Mouse (Mus musculus) layer of hippocampus, postnatal 36 days (tissue): ENCODE results near the gene Vti1a. TPM values are rescaled to one million over a fixed set of nuclear protein-coding genes. Genes with fewer than 3 reads are reported as not detected.

Experiments used
- DNase-seq, 2 experiments: peaks; one replicate each; pipeline ENCODE4 v3.0.0; 2022
- total RNA-seq, 2 experiments: library from RNA; stranded (reverse); gene quantifications; 2 replicates each; pipeline ENCODE4 v1.2.3; 2021

The Vti1a gene
- total RNA-seq, 2 experiments from 2014 or later, result 60.1 to 61.2 TPM

DNA sequence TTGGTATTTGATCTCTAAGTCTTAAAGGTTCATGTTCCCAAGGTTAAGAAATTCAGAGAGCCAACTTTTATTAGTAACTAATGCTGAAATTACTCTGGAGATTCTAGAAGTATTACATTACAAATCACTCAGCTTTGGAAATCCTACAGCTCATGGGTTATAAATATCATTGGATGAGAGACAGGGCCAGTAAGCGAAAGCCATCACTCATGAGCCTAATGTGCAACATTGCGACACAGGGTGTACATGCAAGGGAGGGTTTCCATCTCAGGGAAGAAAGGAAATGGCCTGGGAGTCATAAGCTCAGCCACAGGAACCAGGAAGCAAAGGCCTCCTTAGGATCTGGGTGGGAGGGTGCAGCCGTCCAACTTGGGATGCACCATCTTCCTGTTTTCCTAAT is 213.9 kb downstream of the Vti1a start:
- no peak for DNase-seq

DNA sequence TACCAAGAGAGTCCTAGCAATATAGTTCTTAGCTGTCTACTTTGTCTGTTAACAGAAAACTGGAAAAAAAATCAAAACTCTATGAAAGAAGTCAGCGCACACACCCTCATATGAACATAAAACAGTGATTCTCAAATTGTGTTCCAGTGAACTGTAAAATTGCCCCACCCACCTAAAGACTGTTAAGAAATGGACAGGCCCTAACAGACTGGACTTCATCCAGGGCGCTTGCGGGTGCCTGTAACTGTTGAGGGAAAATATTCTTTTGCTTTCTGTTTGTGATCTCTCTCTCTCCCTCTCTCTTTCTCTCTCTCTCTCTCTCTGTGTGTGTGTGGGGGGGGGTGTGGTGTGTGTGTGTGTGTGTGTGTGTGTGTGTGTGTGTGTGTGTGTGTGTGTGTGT is 216.6 kb downstream of the Vti1a start:
- no peak for DNase-seq

DNA sequence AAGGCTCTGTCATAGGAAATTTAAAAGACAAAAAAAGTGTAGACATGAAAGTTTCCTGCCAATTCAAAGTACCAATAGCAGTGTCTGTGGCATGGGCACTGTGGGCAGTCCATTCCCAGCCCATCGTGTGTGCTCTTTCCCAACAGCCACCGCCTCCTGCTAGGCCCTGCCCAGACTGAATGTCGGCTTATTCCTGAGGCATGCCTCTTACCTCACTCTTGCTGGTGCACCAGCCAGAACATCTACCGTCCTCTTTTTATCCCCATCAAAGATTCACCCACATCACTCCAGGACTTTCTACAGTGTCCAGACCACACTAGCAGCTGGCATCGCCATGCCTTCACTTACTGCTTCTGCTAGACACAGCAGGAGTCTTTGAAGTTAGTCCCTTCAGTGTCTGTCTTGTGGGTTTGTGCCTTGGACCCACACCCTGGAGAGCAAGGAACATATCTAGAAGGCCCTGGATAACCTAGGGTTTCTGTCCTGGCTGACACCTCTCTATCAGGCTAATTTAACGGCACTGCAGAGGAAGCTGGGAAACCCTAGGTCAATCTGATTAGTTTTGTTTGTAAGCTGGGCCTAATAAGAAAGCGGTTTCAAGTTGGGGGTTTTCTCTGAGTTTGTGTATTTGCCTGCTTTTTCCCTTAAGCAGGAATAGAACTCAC is 220.3 kb downstream of the Vti1a start:
- DNase-seq, result no peak

DNA sequence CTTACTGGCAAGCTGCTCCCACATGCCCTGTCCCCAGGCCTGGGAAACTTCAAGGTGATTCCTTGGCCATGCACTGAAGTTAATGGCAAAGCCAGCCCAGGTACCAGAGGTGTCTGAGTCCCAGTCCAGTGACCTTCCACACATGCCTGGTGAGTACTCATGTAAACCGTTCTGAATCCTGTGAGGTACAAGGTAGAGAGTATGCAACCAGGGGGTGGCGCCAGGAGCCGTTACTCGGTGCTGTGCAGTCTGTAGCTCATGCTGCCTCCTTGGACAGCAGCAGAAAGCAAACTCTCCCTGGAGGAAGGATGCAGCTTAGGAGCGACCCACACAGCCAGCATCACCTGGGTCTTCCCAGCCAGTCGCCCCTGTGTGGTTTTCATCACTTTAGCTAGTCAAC is 221.6 kb downstream of the Vti1a start:
- no peak for DNase-seq

DNA sequence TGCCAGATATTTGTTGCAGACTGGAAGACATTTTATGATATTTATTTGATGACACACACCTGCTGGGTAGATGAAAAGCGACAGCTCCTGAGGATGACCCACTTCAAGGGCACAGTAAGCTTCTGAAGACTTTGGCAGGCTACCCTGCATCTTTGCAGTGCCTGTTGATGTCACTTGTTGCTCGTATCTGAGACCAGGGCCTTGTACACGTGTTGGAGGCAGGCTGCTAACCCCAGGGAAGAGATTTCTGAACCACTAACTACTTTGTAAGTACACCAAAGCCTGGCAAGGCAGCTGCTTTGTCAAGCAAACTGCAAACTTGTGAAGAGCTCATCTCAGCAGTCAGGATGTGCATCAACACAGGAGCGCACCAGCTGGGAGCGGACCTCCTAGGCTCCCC is 225.5 kb downstream of the Vti1a start:
- DNase-seq, result no peak

DNA sequence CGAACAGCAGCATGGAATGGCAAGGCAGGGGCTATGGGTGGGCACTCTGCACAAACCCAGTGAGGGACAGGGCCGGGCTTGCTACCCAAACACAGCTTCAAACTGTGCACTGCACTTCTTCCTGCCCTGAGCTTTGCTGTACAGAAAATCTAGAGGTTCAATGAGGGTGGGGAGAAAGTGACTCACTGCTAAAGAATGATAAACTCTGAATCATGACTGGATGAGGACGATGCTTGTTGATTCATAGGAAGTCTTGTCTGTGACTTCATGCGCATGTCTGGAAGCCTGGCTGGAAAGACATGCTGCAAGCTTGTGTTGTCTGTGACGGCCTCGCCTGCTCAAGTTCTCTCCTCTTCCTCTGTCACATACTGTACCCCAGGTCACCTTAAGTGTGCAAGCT is 226.4 kb downstream of the Vti1a start:
- DNase-seq, result no peak

DNA sequence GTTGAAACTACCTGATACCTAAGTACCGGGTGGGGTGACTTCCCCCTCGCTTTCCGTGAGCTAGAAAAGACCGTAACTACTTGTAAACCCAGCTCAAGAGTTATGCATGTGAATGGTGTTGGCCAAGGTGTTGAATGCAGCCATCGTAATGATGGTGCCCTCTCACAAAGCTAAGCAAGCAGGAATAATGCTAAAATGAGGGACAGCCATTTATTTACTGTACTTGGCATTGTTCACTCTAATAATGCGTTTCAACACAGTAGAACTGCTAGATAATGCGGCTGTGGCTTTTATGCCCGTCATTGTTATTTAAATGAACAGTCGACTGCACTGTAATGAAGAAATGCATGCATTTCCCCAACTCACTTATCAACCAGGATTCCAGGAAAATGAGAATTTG is 227.1 kb downstream of the Vti1a start:
- DNase-seq, result no peak

DNA sequence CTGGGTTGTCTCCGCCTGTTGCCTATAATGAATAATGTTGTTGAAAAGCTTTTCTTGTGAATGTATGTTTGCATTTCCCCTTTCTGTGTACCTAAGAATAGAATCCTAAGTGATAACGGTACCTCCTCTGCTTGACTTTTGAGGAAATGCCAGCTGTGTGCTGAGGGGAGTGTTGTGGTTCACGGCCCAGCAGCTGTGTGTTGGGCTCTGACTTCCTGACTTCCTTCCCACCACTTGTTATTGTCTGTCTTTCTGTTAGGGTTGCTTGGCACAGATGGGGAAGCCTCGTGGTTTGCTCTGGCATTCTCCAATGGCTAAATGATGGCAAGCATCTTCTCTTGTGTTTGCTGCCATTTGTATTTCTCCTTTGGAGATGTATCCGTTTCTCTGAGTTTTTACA is 228.4 kb downstream of the Vti1a start:
- DNase-seq, result no peak

DNA sequence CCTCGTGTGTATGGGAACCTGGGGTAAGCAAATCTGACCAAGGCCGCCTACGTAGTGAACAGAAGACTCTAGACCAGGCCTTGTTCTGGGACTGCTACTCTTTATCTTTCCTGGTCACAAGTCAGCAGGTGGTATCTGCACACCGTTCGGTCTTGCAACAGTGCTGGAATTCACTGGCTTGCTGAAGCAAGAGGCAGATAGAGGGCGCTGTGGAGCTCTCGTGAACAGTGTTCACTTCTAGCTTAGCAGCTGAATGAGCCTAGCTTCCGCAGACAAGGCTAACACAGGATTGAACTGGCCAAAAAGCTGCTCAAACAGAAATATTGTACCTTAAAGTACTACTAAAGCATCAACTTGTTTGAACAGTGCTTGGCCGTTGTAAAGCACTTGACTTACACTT is 229.4 kb downstream of the Vti1a start:
- peak; percentile 55 to 68 for DNase-seq

DNA sequence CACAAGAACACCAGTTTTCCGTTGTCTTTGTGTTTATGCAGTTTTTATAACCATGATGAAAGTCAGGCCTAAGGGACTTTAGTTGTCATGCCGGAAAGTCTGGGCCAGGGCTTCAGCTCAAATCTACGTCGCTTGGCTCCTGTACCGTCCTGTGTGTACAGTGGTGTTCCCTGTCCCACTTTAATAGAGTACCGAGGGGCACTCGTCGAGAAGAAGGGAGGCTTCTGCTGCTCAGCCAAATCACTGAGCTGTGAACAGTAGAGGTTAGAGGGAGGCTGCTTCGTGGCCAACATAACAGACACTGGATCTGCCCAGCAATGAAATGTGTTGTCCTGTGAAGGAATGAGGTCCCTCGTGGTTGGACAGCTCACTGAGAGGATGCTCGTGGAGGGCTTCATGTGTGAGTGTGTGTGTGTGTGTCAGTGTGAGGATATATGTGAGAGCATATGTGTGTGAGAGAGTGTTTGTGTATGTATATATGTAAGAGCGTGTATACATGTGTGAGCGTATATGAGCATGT is 230.0 kb downstream of the Vti1a start:
- DNase-seq, result no peak

DNA sequence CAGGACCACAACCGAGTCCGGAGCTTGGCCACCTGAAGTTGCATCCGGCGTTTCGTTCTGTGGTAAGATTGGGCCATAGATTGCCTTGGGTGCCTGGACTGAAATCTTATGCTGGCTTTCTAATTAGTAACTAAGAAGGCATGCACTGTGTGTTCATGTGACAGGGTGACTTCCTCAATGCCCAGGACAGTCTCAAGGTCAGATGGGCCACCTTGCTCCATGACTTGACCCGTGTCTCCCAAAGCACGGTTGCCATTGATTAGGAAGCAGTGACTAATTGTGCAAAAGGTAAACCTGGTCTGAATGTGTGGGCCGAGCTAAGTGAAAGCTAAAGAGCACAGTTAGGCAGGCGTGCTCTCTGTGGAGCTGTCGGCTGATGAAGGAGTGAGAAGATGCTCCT is 232.1 kb downstream of the Vti1a start:
- no peak for DNase-seq

DNA sequence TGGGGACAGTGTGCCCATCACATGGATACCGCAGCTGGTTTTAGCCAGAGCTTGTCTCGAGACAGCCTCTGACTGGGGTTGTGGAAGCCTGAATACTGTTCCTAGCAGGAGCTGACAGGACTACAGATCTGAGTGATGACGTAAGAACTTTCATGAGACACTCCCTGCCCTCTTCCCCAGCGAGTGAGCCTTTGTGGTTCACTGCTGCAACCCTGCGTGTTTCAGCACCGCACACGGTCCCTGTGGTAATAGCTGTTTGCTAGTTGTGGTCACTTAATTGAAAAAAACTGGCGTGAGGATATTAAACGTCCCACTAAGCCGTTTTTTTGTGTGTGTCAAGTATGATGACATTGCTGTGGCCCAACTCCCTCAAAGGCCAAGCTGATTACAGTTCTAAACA is 232.6 kb downstream of the Vti1a start:
- DNase-seq, result no peak

DNA sequence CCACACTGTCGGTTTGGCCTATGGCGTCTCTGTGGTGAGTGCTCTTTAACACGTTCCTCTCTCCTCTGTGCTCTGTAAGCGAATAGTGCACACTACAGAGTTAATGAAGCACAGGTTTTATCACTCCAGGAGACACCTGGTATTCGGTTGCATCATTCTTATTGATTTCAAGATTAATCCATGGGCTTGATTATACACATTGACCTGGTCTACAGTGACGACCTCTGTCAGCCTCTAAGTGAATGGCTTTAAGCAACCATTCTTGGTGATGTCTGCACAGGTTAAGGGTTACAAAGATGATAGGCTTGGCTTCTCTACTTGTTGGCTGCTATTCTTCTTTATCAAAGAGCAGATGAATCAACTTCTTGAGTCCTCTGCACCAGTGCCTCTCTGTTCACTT is 234.1 kb downstream of the Vti1a start:
- DNase-seq, result no peak

DNA sequence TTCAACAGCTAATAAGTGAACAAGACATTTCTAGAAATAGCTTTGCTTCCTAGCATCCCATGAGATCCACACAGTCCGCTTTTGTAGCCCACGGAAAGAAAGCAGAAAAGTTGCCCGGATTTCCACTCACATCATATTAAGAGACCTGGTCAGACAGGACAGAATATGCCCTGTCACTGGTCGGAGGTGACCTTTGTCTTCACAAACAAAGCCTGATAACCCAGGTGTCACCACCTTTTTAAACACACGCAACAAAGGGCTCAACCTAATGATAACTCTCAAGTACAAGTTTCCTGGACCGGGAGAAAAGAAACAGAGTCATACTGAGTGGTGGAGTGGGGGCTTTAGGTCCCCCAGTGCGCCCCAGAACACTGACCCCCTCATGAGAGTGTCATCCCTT is 236.2 kb downstream of the Vti1a start:
- no peak for DNase-seq

DNA sequence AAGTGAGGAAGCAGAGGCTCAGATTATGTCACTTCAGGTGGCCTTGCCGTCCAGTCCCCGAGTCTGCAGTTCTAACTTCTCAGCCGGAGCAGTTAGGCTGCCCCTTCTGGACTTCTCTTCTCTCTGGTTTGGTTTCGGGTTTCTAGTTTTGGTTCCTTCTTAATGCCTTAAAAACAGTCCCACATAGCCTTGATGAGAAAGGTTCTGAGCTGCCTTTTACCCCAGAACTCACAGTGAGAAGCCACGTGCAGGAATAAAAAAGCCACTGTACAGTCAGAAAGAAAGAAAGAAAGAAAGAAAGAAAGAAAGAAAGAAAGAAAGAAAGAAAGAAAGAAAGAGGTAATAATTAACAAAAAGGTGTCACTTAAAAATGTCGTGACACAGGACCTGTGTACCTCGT is 236.8 kb downstream of the Vti1a start:
- DNase-seq, result no peak

DNA sequence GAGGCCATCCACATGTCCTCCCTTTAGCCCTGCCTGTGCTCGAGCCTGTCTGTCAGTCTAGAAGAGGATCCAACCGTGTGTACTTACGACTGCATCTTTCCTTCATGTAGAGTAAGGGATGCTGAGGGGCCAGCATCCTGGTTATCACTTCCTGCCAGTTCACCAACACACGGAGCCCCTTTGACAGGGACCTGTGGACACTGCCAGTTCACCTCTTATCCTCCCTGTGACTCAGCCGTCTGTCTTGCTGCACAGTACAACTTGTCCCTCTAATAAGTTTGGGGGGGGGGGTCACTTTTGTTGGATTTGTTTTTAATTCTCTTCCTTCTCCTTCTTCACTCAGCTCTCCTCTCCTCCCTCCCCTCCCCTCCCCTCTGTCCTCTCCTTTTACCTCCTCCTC is 238.2 kb downstream of the Vti1a start:
- DNase-seq, result no peak

DNA sequence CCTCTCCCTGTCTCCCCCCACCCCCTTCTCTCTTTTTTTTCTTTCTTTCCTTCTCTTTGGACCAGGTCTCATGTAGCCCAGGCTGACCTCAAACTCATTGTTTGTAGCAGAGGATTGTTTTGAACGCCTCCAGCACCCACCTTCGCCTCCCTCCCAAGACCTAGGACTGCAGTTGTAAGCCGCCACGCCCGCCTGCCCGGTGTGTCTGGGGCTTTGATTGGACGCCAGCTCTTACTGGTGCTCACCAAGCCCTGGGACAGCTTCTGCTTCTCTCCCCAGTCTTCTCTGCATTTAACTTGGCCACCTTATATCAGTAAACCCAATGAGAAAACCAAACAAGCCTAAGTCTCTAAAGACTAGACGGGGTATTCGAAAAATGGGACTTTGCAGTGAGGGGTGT is 238.6 kb downstream of the Vti1a start:
- no peak for DNase-seq

DNA sequence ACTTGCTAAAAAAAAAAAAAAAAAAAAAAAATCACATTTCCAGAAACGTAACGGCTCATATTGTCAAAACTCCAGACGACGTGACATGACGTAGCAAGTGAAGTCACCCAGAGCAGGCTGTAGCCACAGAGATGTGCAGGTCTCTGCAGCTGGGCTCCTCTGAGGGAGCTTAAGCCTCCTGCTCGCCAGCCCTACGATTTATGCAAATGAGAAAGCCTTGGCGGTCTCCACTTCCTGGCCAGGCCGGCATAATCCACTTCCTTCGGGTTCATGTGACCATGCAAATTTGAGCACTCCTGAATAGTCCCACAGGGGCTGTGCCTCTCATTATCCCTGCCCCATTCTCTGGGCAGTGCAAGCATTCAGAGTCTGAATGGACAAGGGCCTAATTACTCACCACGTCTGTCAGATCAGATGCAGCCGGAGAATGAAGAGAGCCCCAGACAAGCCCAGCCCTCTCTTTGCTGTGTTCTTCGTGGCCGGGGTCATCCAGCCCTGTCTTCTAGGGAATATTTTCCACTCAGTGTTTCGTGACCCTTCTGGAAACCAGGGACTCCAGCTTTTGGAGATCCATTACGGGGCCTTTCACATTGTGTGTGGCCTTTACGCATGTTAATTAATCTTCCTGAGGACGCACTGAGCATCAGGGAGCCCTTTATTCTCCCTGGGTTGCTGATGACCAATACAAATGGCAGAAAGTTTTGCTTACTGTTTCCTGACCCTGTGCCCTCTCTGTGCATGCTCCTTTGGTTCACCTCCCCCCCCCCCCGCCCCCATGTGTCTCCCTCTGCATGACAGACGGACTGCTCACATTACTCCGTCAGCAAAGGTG is 240.3 kb downstream of the Vti1a start:
- peak; percentile 42 to 49 for DNase-seq

DNA sequence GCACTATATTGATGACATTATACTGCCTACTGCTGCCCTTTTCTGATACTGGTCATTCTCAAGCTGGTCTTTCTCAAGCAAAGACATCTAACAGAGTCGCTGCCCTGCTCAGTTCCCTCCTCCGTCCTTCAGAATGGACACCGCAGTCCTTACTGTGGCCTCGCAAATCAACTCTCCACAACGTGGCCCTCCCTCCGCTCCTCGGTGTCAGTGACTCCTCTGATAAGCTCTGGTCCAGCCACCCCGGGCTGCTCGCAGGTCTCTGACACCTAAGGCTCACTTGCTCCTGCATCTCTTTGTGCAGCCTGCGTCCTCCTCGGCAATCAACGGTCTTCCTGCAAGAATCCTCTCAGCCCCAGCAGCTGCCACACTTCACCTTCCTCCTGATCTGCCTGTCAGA is 243.2 kb downstream of the Vti1a start:
- DNase-seq, result no peak

DNA sequence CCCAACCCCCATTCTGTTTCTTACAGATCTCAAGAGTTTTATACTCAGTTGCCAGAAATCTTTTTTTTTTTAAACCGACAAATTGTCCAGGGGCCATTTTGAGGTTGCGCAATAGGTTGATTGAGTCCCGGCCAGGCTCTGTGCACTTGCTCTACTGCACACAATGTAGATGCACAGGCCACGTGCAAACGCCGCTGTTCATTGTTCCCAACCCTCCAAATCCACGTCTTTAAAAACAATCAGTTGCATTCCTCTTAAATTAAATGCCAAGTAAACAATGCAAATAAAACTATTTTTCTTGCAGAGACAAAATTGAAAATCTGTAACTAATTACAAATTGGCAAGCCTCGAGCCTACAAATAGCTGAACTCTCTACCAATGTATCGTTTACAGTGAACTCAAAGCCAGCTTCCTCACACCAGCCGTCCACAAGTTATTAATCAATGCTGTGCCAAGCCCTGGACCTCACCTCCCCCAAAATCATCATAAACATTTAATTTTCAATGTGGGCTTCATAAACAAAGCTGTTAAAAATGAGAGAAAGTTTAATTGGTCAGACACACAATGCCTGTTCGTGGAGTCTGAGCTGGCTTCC is 244.1 kb downstream of the Vti1a start:
- DNase-seq, result no peak

DNA sequence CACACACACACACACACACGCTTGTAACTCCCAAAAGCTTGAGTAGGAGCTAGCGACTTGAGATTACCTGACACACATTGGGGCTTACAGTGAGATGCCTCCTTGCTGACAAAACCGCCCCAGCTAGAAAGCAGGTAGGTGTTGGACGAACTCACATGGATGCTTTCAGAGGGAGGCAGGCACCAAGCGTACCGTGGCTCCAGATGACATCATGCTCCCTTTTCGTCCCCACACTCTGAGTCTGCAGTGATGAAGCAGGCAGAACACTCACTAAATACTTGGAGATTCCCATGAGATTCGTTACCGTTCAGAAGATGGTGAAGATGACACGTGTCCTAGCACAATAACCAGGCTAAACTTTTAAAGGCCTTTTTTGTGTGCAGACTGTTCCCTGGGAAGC is 245.4 kb downstream of the Vti1a start:
- no peak for DNase-seq

DNA sequence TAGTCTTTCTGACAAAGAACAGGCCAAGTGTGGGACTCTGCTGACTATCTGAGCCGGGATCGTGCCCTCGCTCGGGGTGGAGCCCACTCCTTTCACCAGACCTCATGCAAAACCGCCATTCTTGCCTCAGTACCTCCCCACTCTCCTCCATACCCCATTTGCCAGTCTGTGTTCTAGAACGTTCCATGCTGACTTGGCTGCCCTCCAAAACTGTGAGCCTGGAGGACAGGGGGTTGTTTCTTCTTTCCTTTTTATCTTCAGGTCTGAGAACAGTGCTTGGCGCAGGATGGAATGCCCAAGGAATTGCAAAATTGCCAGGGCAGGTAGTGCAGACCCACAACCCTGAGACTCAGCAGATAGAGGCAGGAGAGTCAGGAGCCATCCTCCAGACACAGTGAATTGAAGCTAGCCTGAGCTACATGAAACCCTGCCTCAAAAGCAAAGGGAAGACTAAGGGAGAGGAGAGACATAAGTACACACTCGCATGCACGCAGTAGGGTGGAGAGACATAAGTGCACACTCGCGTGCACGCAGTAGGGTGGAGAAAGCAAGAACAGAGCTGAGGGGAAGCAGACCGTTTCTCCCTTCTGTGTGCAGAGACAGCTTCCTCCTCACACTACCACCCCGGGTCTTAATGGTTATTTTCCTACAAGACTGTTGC is 246.5 kb downstream of the Vti1a start:
- no peak for DNase-seq

DNA sequence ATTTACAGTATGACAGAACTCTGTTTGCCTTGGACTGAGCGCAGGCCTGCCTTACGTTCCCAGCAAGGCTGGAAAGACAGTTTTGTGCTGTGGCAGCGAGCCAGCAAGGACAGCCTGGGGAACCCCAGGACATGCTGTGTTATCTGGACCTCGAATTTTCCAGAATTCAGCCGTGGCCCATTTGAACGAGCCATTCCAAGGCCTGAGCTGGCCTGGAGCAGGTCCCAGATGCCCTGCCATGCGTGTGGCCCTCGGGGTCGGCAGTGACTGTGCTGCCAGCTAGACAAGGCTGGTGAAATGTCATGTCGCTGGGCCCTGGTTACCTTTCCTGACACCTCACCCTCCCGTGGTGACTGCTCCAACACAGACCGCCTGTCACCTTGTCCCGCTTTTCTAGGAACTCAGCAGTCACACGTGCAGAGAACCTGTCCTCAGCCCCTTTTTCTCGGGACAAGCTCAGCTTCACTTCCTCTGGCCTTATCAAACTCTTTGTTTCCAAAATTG is 247.1 kb downstream of the Vti1a start:
- DNase-seq, result no peak
